Mouse (Mus musculus) CH12.LX (cell line): ENCODE data around the gene Gm28048.

Experiments
- BHLHE40 ChIP-seq: IDR thresholded peaks from 2 replicates; pipeline ENCODE4 v1.6.1; 2011; ENCODE audit warnings: mild to moderate bottlenecking, low read depth, low read length, improper control_type of control experiment
- CTCF ChIP-seq, 2 experiments: IDR thresholded peaks in 1 of 2; conservative IDR thresholded peaks in 1 of 2; 2 replicates each; pipeline ENCODE4 v1.5.1; 2011 to 2012; ENCODE audit warnings: low read depth in 2 of 2, low read length in 2 of 2, improper control_type of control experiment in 1 of 2, inconsistent platforms in 1 of 2, mild to moderate bottlenecking in 1 of 2, moderate library complexity in 1 of 2
- HCFC1 ChIP-seq: IDR thresholded peaks from 2 replicates; pipeline ENCODE4 v1.6.1; 2012; ENCODE audit warnings: low read depth, mild to moderate bottlenecking, inconsistent platforms, low read length, improper control_type of control experiment
- JUN ChIP-seq: IDR thresholded peaks from 2 replicates; pipeline ENCODE4 v1.6.1; 2011; ENCODE audit warnings: low read depth, mild to moderate bottlenecking, low read length, improper control_type of control experiment, moderate library complexity; ENCODE audit not compliant: insufficient read depth
- MAFK ChIP-seq: IDR thresholded peaks from 2 replicates; pipeline ENCODE4 v1.6.1; 2011; ENCODE audit warnings: low read length, improper control_type of control experiment; ENCODE audit not compliant: insufficient replicate concordance
- MAZ ChIP-seq: IDR thresholded peaks from 2 replicates; pipeline ENCODE4 v1.6.1; 2012; ENCODE audit warnings: low read depth, mild to moderate bottlenecking, inconsistent platforms, low read length, improper control_type of control experiment, moderate library complexity
- MXI1 ChIP-seq: IDR thresholded peaks from 2 replicates; pipeline ENCODE4 v1.6.1; 2011; ENCODE audit warnings: mild to moderate bottlenecking, low read depth, low read length, improper control_type of control experiment
- NELFE ChIP-seq: IDR thresholded peaks from 2 replicates; pipeline ENCODE4 v1.6.1; 2011; ENCODE audit warnings: low read depth, low read length, improper control_type of control experiment
- POLR2A ChIP-seq: IDR thresholded peaks from 2 replicates; pipeline ENCODE4 v1.6.1; 2011; ENCODE audit warnings: low read depth, mild to moderate bottlenecking, improper control_type of control experiment, low read length
- RCOR1 ChIP-seq: conservative IDR thresholded peaks from 2 replicates; pipeline ENCODE4 v1.6.1; 2012; ENCODE audit warnings: low read depth, mild to moderate bottlenecking, inconsistent platforms, low read length, improper control_type of control experiment
- TBP ChIP-seq: conservative IDR thresholded peaks from 2 replicates; pipeline ENCODE4 v1.6.1; 2011; ENCODE audit warnings: low read depth, low read length, improper control_type of control experiment
- ZC3H11A ChIP-seq: IDR thresholded peaks from 2 replicates; pipeline ENCODE4 v1.6.1; 2012; ENCODE audit warnings: low read depth, mild to moderate bottlenecking, inconsistent platforms, low read length, improper control_type of control experiment
- ZKSCAN1 ChIP-seq: IDR thresholded peaks from 2 replicates; pipeline ENCODE4 v1.6.1; 2012; ENCODE audit warnings: low read depth, inconsistent platforms, low read length, improper control_type of control experiment, borderline replicate concordance

- TF ChIP-seq CTCF (conservative IDR thresholded peaks at IDR 0.05 in 1 of 2, IDR thresholded peaks at IDR 0.05 in 1 of 2; ENCODE audit: low read depth in 2 of 2, low read length in 2 of 2) (no peak), HCFC1 (no peak), BHLHE40 (no peak), MAZ (no peak), NELFE (no peak), MAFK (no peak), POLR2A (no peak), ZKSCAN1 (no peak), JUN (no peak), TBP (no peak), RCOR1 (no peak), ZC3H11A (no peak), MXI1 (no peak)
Observed at GRCm38 (mm10) chr11:22893075-22893474, 88.8 kb downstream of the Gm28048 start.
